Mouse (Mus musculus): ENCODE data around the gene Foxc1.

GRCm38 (mm10) chr13:31812701-31813100 lies 6.3 kb downstream of the Foxc1 start:
- TF ChIP-seq CTCF (IDR thresholded peaks at IDR 0.05; ENCODE audit: low read depth, low read length), result no peak
- no peak for TF ChIP-seq TAL1 (conservative IDR thresholded peaks at IDR 0.05; ENCODE audit: low read depth, low read length)
- TF ChIP-seq GATA1 (IDR thresholded peaks at IDR 0.05; ENCODE audit: borderline replicate concordance, low read length), result no peak

All from G1E (cell line).